Mouse (Mus musculus) CH12.LX (cell line): ENCODE data around the gene Pkn3. TPM values are rescaled to one million over a fixed set of nuclear protein-coding genes. Genes with fewer than 3 reads are reported as not detected.

Experiments used
- DNase-seq: peaks from one replicate; pipeline ENCODE4 v3.0.0-alpha.2; 2013; ENCODE audit errors: extremely low read depth
- H3K27ac ChIP-seq: 2 replicates; pipeline ENCODE4 v1.5.1; 2012; ENCODE audit warnings: low read depth, mild to moderate bottlenecking, control low read depth, moderate library complexity; ENCODE audit not compliant: insufficient read depth
- H3K27me3 ChIP-seq: replicated peaks from 2 replicates; pipeline ENCODE3; 2012; ENCODE audit warnings: inconsistent platforms
- H3K36me3 ChIP-seq, 2 experiments: replicated peaks in 1 of 2; 2 replicates each; pipeline versions ENCODE3 to v1.6.1; 2012; ENCODE audit warnings: inconsistent platforms in 1 of 2, low read length in 1 of 2, mild to moderate bottlenecking in 1 of 2, mixed read lengths in 1 of 2, moderate library complexity in 1 of 2; ENCODE audit not compliant: control insufficient read depth in 1 of 2, insufficient read depth in 1 of 2
- H3K4me1 ChIP-seq, 2 experiments: 2 replicates each; pipeline ENCODE4 v1.6.1; 2012; ENCODE audit warnings: inconsistent platforms in 1 of 2, moderate library complexity in 1 of 2; ENCODE audit not compliant: insufficient read depth in 2 of 2, control insufficient read depth in 1 of 2
- H3K4me2 ChIP-seq: 2 replicates; pipeline ENCODE4 v1.6.1; 2012; ENCODE audit warnings: low read depth, mild to moderate bottlenecking, control low read depth; ENCODE audit not compliant: poor library complexity, insufficient read depth, severe bottlenecking
- H3K4me3 ChIP-seq, 3 experiments: fragments of 150-350 bp in 1 of 3; sonication (generic) in 1 of 3; replicated peaks in 1 of 3; 2 replicates each; pipeline versions ENCODE3 to v1.5.1; 2011 to 2012; ENCODE audit warnings: low read depth in 2 of 3, low read length in 2 of 3, mild to moderate bottlenecking in 2 of 3, moderate library complexity in 2 of 3, control low read depth in 1 of 3, improper control_type of control experiment in 1 of 3, inconsistent platforms in 1 of 3, mixed read lengths in 1 of 3; ENCODE audit not compliant: poor library complexity in 1 of 3
- H3K79me2 ChIP-seq: replicated peaks from 2 replicates; pipeline ENCODE4 v1.6.1; 2012; ENCODE audit warnings: mild to moderate bottlenecking, moderate library complexity; ENCODE audit not compliant: control insufficient read depth, poor library complexity, insufficient read depth, severe bottlenecking; ENCODE audit errors: extremely low read depth
- H3K9ac ChIP-seq: 2 replicates; pipeline ENCODE4 v1.6.1; 2012; ENCODE audit warnings: low read depth, mild to moderate bottlenecking, control low read depth, moderate library complexity; ENCODE audit not compliant: insufficient read depth
- H3K9me3 ChIP-seq: replicated peaks from 2 replicates; pipeline ENCODE3; 2012; ENCODE audit warnings: low read length, inconsistent platforms, mixed read lengths
- BHLHE40 ChIP-seq: IDR thresholded peaks from 2 replicates; pipeline ENCODE4 v1.6.1; 2011; ENCODE audit warnings: mild to moderate bottlenecking, low read depth, low read length, improper control_type of control experiment
- CHD1 ChIP-seq: IDR thresholded peaks from 2 replicates; pipeline ENCODE4 v1.6.1; 2012; ENCODE audit warnings: low read depth, low read length, improper control_type of control experiment, inconsistent platforms
- CHD2 ChIP-seq: IDR thresholded peaks from 2 replicates; pipeline ENCODE4 v1.6.1; 2011; ENCODE audit warnings: low read length, improper control_type of control experiment
- CTCF ChIP-seq, 2 experiments: IDR thresholded peaks in 1 of 2; conservative IDR thresholded peaks in 1 of 2; 2 replicates each; pipeline ENCODE4 v1.5.1; 2011 to 2012; ENCODE audit warnings: low read depth in 2 of 2, low read length in 2 of 2, improper control_type of control experiment in 1 of 2, inconsistent platforms in 1 of 2, mild to moderate bottlenecking in 1 of 2, moderate library complexity in 1 of 2
- E2F4 ChIP-seq: IDR thresholded peaks from 2 replicates; pipeline ENCODE4 v1.6.1; 2011; ENCODE audit warnings: low read depth, low read length, improper control_type of control experiment; ENCODE audit not compliant: insufficient replicate concordance
- ELF1 ChIP-seq: IDR thresholded peaks from 2 replicates; pipeline ENCODE4 v1.6.1; 2014; ENCODE audit warnings: low read depth, mild to moderate bottlenecking, inconsistent platforms, low read length, improper control_type of control experiment
- GABPA ChIP-seq: IDR thresholded peaks from 2 replicates; pipeline ENCODE4 v1.6.1; 2012; ENCODE audit warnings: low read depth, low read length, improper control_type of control experiment, inconsistent platforms; ENCODE audit not compliant: insufficient replicate concordance
- HCFC1 ChIP-seq: IDR thresholded peaks from 2 replicates; pipeline ENCODE4 v1.6.1; 2012; ENCODE audit warnings: low read depth, mild to moderate bottlenecking, inconsistent platforms, low read length, improper control_type of control experiment
- IRF4 ChIP-seq: IDR thresholded peaks from 2 replicates; pipeline ENCODE4 v1.6.1; 2014; ENCODE audit warnings: low read depth, mild to moderate bottlenecking, inconsistent platforms, low read length, improper control_type of control experiment
- JUN ChIP-seq: IDR thresholded peaks from 2 replicates; pipeline ENCODE4 v1.6.1; 2011; ENCODE audit warnings: low read depth, mild to moderate bottlenecking, low read length, improper control_type of control experiment, moderate library complexity; ENCODE audit not compliant: insufficient read depth
- JUND ChIP-seq: conservative IDR thresholded peaks from 2 replicates; pipeline ENCODE4 v1.6.1; 2011; ENCODE audit warnings: low read depth, low read length, improper control_type of control experiment
- KAT2A ChIP-seq: IDR thresholded peaks from 2 replicates; pipeline ENCODE4 v1.6.1; 2012; ENCODE audit warnings: low read length, improper control_type of control experiment, inconsistent platforms; ENCODE audit not compliant: insufficient replicate concordance
- MAFK ChIP-seq: IDR thresholded peaks from 2 replicates; pipeline ENCODE4 v1.6.1; 2011; ENCODE audit warnings: low read length, improper control_type of control experiment; ENCODE audit not compliant: insufficient replicate concordance
- MAX ChIP-seq: IDR thresholded peaks from 2 replicates; pipeline ENCODE4 v1.6.1; 2011; ENCODE audit warnings: low read length, improper control_type of control experiment
- MAZ ChIP-seq: IDR thresholded peaks from 2 replicates; pipeline ENCODE4 v1.6.1; 2012; ENCODE audit warnings: low read depth, mild to moderate bottlenecking, inconsistent platforms, low read length, improper control_type of control experiment, moderate library complexity
- MXI1 ChIP-seq: IDR thresholded peaks from 2 replicates; pipeline ENCODE4 v1.6.1; 2011; ENCODE audit warnings: mild to moderate bottlenecking, low read depth, low read length, improper control_type of control experiment
- MYC ChIP-seq: IDR thresholded peaks from 2 replicates; pipeline ENCODE4 v1.6.1; 2011; ENCODE audit warnings: low read depth, mild to moderate bottlenecking, improper control_type of control experiment, low read length
- NELFE ChIP-seq: IDR thresholded peaks from 2 replicates; pipeline ENCODE4 v1.6.1; 2011; ENCODE audit warnings: low read depth, low read length, improper control_type of control experiment
- PAX5 ChIP-seq: IDR thresholded peaks from 2 replicates; pipeline ENCODE4 v1.6.1; 2012; ENCODE audit warnings: low read length, inconsistent platforms, mixed read lengths
- POLR2A ChIP-seq: IDR thresholded peaks from 2 replicates; pipeline ENCODE4 v1.6.1; 2011; ENCODE audit warnings: low read depth, mild to moderate bottlenecking, improper control_type of control experiment, low read length
- POLR2AphosphoS2 ChIP-seq: IDR thresholded peaks from 2 replicates; pipeline ENCODE4 v1.6.1; 2011; ENCODE audit warnings: low read depth, low read length, improper control_type of control experiment
- RAD21 ChIP-seq: IDR thresholded peaks from 2 replicates; pipeline ENCODE4 v1.6.1; 2011; ENCODE audit warnings: low read depth, mild to moderate bottlenecking, low read length, improper control_type of control experiment, moderate library complexity
- RCOR1 ChIP-seq: conservative IDR thresholded peaks from 2 replicates; pipeline ENCODE4 v1.6.1; 2012; ENCODE audit warnings: low read depth, mild to moderate bottlenecking, inconsistent platforms, low read length, improper control_type of control experiment
- SMC3 ChIP-seq: IDR thresholded peaks from 2 replicates; pipeline ENCODE4 v1.6.1; 2011; ENCODE audit warnings: low read depth, low read length, improper control_type of control experiment
- TCF12 ChIP-seq: IDR thresholded peaks from 2 replicates; pipeline ENCODE4 v1.6.1; 2014; ENCODE audit warnings: low read depth, mild to moderate bottlenecking, inconsistent platforms, low read length, improper control_type of control experiment
- USF1 ChIP-seq: IDR thresholded peaks from 2 replicates; pipeline ENCODE4 v1.6.1; 2014; ENCODE audit warnings: low read depth, mild to moderate bottlenecking, inconsistent platforms, low read length, improper control_type of control experiment
- USF2 ChIP-seq: conservative IDR thresholded peaks from 2 replicates; pipeline ENCODE4 v1.6.1; 2011; ENCODE audit warnings: low read depth, low read length, improper control_type of control experiment
- ZC3H11A ChIP-seq: IDR thresholded peaks from 2 replicates; pipeline ENCODE4 v1.6.1; 2012; ENCODE audit warnings: low read depth, mild to moderate bottlenecking, inconsistent platforms, low read length, improper control_type of control experiment
- ZKSCAN1 ChIP-seq: IDR thresholded peaks from 2 replicates; pipeline ENCODE4 v1.6.1; 2012; ENCODE audit warnings: low read depth, inconsistent platforms, low read length, improper control_type of control experiment, borderline replicate concordance
- ZMIZ1 ChIP-seq: IDR thresholded peaks from 2 replicates; pipeline ENCODE4 v1.6.1; 2012; ENCODE audit warnings: low read depth, mild to moderate bottlenecking, inconsistent platforms, low read length, improper control_type of control experiment
- dilution Hi-C: fragments of 300-500 bp; cut with MboI; formaldehyde crosslinking; loops from 2 replicates; pipeline ENCODE4 v1.14.3; 2020; ENCODE audit warnings: low sequenced_read_pairs; ENCODE audit not compliant: extremely low pct_unique_long_range_greater_than_20kb, extremely low pct_ligation_motif_present
- in situ Hi-C: fragments of 300-500 bp; cut with MboI; formaldehyde crosslinking; loops from 3 replicates; pipeline ENCODE4 v1.14.3; 2019; ENCODE audit warnings: low sequenced_read_pairs, low pct_ligation_motif_present, low pct_unique_long_range_greater_than_20kb, mixed read lengths
- polyA plus RNA-seq: library from polyadenylated mRNA; unstranded; fragments of >175 nt; gene quantifications from 2 replicates; pipeline ENCODE4 v1.2.1, GENCODE M21; 2012; ENCODE audit warnings: low read depth; ENCODE audit not compliant: insufficient read length
- total RNA-seq, 2 experiments: library from RNA; depleted of rRNA; stranded (reverse); fragments of 300-350 nt in 1 of 2; fragments of >200 nt in 1 of 2; gene quantifications; 2 replicates each; pipeline ENCODE4 v1.2.3; 2012 to 2014

The Pkn3 gene
- total and polyA plus RNA-seq, 3 experiments, result 4.7 to 8.3 (median 6.7) TPM

DNA sequence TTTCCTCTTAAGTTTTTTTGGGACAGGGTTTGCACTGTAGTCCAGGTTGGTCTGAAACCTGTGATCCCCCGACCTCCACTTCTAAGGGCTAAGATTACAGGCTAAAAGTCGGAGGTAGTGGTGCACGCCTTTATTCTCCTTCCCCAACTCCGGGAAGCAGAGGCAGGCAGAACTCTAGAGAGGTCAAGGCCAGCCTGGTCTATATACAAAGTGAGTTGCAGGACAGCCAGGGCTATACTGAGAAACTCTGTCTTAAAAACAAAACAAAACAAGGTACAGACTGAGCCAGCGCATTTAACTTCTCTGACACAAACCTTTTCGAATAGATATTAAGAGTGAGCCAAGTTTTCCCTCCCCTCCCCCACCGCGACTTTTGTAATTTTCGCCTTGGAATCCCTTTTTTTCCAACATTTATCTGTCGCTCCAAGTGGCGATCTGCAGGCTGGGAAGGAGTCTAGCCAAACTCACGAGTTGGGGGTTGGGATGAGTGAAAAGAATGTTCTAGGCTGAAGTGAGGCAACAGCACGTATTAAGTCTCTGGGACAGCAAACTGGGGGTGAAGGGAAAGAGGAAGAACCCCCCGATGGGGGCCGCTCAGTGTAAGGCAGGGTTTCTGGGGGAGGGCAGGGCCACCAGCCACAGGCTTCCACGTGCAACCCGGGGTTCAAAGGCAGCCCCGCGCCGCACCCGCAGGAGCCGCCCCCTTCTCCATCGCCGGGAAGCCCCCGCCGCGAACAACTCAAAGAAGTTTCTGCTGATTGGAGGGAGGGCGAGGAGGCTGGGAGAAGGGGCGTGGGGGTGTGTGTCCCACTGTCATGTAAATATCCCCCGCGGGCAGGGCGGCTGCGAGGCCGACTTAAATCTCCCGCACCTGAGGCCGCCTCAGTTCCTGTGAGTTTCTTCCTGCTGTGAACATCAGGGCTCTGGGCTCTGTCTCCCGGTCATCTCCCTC, 16.0 kb upstream of the Pkn3 start (continued):
- TF ChIP-seq ZKSCAN1 (no peak), MYC (peak; percentile 84), MAFK (no peak), IRF4 (no peak), MXI1 (peak; percentile 95), GABPA (no peak), ELF1 (0 out of 2 replicates have a peak, but pooled peaks have one; percentile 28), KAT2A (no peak), NELFE (no peak; the same call in none of the 2 replicates), POLR2AphosphoS2 (no peak), RAD21 (no peak), HCFC1 (peak; percentile 52; the same call in 1 of the 2 replicates), POLR2A (peak; percentile 80), JUND (no peak), MAX (peak; percentile 88), JUN (no peak), CTCF (conservative IDR thresholded peaks at IDR 0.05 in 1 of 2, IDR thresholded peaks at IDR 0.05 in 1 of 2; ENCODE audit: low read depth in 2 of 2, low read length in 2 of 2) (no peak), TCF12 (no peak), E2F4 (no peak), SMC3 (no peak), RCOR1 (no peak)

DNA sequence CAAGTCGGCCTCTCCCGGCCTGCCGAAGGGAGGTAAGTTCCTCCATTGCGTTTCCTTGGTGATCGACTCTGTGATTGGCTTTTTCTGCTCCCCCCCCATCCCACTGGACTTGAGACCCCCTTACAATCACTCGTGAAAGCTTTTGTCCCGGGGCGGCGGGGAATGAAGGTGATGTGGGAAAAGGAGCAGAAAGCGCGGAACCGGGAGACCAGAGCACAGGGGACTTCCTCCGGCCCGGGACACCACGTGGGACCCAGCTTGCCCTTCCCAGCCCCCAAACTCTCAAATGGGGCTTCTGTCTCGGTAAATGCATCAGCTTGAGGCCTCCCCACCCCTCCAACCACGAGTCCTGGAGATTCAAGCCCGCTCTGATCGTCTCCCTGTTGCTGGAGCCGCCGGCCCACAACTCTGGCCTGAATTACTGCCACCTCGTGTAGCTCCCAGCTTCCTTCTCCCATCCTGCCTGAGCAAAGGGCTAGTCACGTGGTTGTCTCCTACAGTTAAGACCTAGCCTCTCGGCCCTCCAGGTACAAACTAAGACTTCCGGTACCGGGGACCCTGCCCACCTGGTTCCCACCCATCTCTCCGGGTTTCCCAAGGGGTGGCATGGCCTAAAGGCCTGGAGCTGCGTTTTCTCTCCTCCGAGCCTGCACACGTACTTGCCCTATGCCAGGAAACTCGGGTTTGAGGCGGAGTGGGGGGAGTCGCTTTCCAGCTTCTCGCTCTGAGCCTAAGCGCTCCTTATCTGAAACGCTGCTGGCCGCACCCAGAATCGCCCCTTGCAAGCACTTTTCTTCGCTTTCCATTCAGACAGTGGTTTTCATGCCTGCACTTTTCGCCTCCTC, 15.0 kb upstream of the Pkn3 start:
- Histone ChIP-seq H3K27ac (peak overlapping the region; percentile 53), H3K9ac (peak overlapping the region; percentile 68), H3K4me2 (peak overlapping the region; percentile 88), H3K9me3 (peaks cover 2% of the 10 kb centered on the region), H3K79me2 (peaks cover 48% of the 10 kb centered on the region), H3K4me3 (peak overlapping the region; percentile 79 to 91 (median 79)), H3K36me3 (peaks cover 0 to 5% of the 10 kb centered on the region in 2 experiments), H3K4me1 (peaks cover 3 to 10% of the 10 kb centered on the region in 2 experiments; a peak in 2 of 4 replicates), H3K27me3 (no peaks in the 10 kb centered on the region)
- peak; percentile 69 for DNase-seq
- in situ Hi-C loops (no loop called here), dilution Hi-C loops (no loop called here)
- TF ChIP-seq BHLHE40 (peak; percentile 66), JUN (peak; percentile 3; the same call in 1 of the 2 replicates), MAX (peak; percentile 95), USF1 (peak; percentile 81), ZKSCAN1 (no peak), ZC3H11A (no peak), CHD2 (peak; percentile 67; the same call in 1 of the 2 replicates), CTCF (conservative IDR thresholded peaks at IDR 0.05 in 1 of 2, IDR thresholded peaks at IDR 0.05 in 1 of 2; ENCODE audit: low read depth in 2 of 2, low read length in 2 of 2) (no peak), KAT2A (no peak), USF2 (peak; percentile 71), MYC (peak; percentile 99), PAX5 (no peak), ZMIZ1 (peak; percentile 38), CHD1 (no peak; the same call in 1 of the 2 replicates), NELFE (peak; percentile 76), MAFK (no peak), POLR2A (peak; percentile 72), E2F4 (no peak), SMC3 (no peak), RCOR1 (no peak), JUND (no peak), MAZ (0 out of 2 replicates have a peak, but pooled peaks have one; percentile 41), IRF4 (peak; percentile 43; the same call in 1 of the 2 replicates), ELF1 (peak; percentile 57)
